Mouse (Mus musculus) neutrophil, adult 83 days (primary cell): ENCODE data around the gene Stmn3. TPM values are rescaled to one million over a fixed set of nuclear protein-coding genes. Genes with fewer than 3 reads are reported as not detected.

Experiments
- total RNA-seq, 2 experiments: library from RNA; stranded (reverse); gene quantifications; one replicate each; pipeline ENCODE4 v1.2.4; 2023

The Stmn3 gene
- total RNA-seq, result not detected

GRCm38 (mm10) chr2:181314080-181314810 lies at the start of gene Stmn3:
Gene Stmn3, minus strand, starts transcription at chr2:181314500.

GRCm38 (mm10) chr2:181319248-181320102 lies 5.2 kb upstream of the Stmn3 start, which contains the start of gene Rtel1:
Gene Rtel1, plus strand, starts transcription at chr2:181319739.

GRCm38 (mm10) chr2:181287958-181288350 lies 26.3 kb downstream of the Stmn3 start, which contains the start of gene Gmeb2:
Gene Gmeb2, minus strand, starts transcription at chr2:181288035.

Other genes with a start within 250 kb of the Stmn3 start
- gene Kcnq2, start 179.2 kb downstream of the Stmn3 start, total RNA-seq, result under 1 TPM in 1 of 2 experiments, not detected in 1; 0.20 TPM
- not detected for gene Eef1a2, start 157.5 kb downstream of the Stmn3 start, total RNA-seq
- gene Ppdpf, start 127.3 kb downstream of the Stmn3 start, total RNA-seq, result 10 to 100 TPM; 19.0 to 24.2 TPM
- not detected for gene Ptk6, start 111.7 kb downstream of the Stmn3 start, total RNA-seq
- gene Srms, start 101.3 kb downstream of the Stmn3 start, total RNA-seq, result not detected
- not detected for gene Fndc11, start 94.5 kb downstream of the Stmn3 start, total RNA-seq
- 10 to 100 TPM; 43.2 to 49.9 TPM for gene Helz2, start 72.5 kb downstream of the Stmn3 start, total RNA-seq
- gene Gmeb2, start 26.5 kb downstream of the Stmn3 start, total RNA-seq, result 10 to 100 TPM; 29.6 to 32.9 TPM
- 10 to 100 TPM; 44.1 to 45.7 TPM for gene Rtel1, start 5.2 kb upstream of the Stmn3 start, total RNA-seq
- 10 to 100 TPM; 24.2 to 26.4 TPM for gene Zgpat, start 50.4 kb upstream of the Stmn3 start, total RNA-seq
- gene Arfrp1, start 50.9 kb upstream of the Stmn3 start, total RNA-seq, result 10 to 100 TPM; 31.6 to 33.2 TPM
- 10 to 100 TPM; 24.7 to 25.8 TPM for gene Lime1, start 65.6 kb upstream of the Stmn3 start, total RNA-seq
- 1 to 10 TPM; 1.6 to 2.0 TPM for gene Zbtb46, start 144.9 kb upstream of the Stmn3 start, total RNA-seq
- gene Abhd16b, start 178.7 kb upstream of the Stmn3 start, total RNA-seq, result not detected
- 10 to 100 TPM; 57.1 to 59.7 TPM for gene Tpd52l2, start 182.6 kb upstream of the Stmn3 start, total RNA-seq
- gene Dnajc5, start 206.0 kb upstream of the Stmn3 start, total RNA-seq, result 100 to 1,000 TPM; 109 to 117 TPM